Mouse (Mus musculus): Measurements from ENCODE around the gene Ttc23.

Ttc23 gene

GRCm38 (mm10) chr7:67700846-67701245 lies 53.6 kb downstream of the Ttc23 start:
- no peak for DNase-seq

- no peak for DNase-seq
Measured at GRCm38 (mm10) chr7:67701252-67701914, 54.2 kb downstream of the Ttc23 start.

- DNase-seq, result no peak
Measured at GRCm38 (mm10) chr7:67708160-67708559, 61.0 kb downstream of the Ttc23 start.

GRCm38 (mm10) chr7:67710216-67710615 lies 63.0 kb downstream of the Ttc23 start:
- no peak for DNase-seq

GRCm38 (mm10) chr7:67713820-67714510 lies 66.8 kb downstream of the Ttc23 start:
- DNase-seq, result peak; percentile 21

GRCm38 (mm10) chr7:67715176-67715575 lies 68.0 kb downstream of the Ttc23 start:
- no peak for DNase-seq

- DNase-seq, result no peak
Measured at GRCm38 (mm10) chr7:67716213-67716878, 69.1 kb downstream of the Ttc23 start.

- peak; percentile 19 for DNase-seq
Measured at GRCm38 (mm10) chr7:67716925-67717324, 69.7 kb downstream of the Ttc23 start.

GRCm38 (mm10) chr7:67717520-67717919 lies 70.3 kb downstream of the Ttc23 start:
- no peak for DNase-seq

GRCm38 (mm10) chr7:67718804-67719203 lies 71.6 kb downstream of the Ttc23 start:
- DNase-seq, result no peak

- no peak for DNase-seq
Measured at GRCm38 (mm10) chr7:67722163-67722562, 75.0 kb downstream of the Ttc23 start.

GRCm38 (mm10) chr7:67724536-67724935 lies 77.3 kb downstream of the Ttc23 start:
- DNase-seq, result no peak

GRCm38 (mm10) chr7:67725016-67725415 lies 77.8 kb downstream of the Ttc23 start:
- no peak for DNase-seq

- DNase-seq, result no peak
Measured at GRCm38 (mm10) chr7:67728203-67728602, 81.0 kb downstream of the Ttc23 start.

GRCm38 (mm10) chr7:67728809-67729208 lies 81.6 kb downstream of the Ttc23 start:
- DNase-seq, result no peak

- no peak for DNase-seq
Measured at GRCm38 (mm10) chr7:67730431-67731110, 83.4 kb downstream of the Ttc23 start.

GRCm38 (mm10) chr7:67732276-67732675 lies 85.1 kb downstream of the Ttc23 start:
- no peak for DNase-seq

GRCm38 (mm10) chr7:67740382-67740781 lies 93.2 kb downstream of the Ttc23 start:
- no peak for DNase-seq

- no peak for DNase-seq
Measured at GRCm38 (mm10) chr7:67740796-67741195, 93.6 kb downstream of the Ttc23 start.

GRCm38 (mm10) chr7:67741706-67742105 lies 94.5 kb downstream of the Ttc23 start:
- no peak for DNase-seq

GRCm38 (mm10) chr7:67747731-67748305 lies 100.6 kb downstream of the Ttc23 start:
- no peak for DNase-seq

- DNase-seq, result no peak
Measured at GRCm38 (mm10) chr7:67749441-67750239, 102.4 kb downstream of the Ttc23 start.
